Mouse (Mus musculus) A20 (cell line): Measurements from ENCODE around the gene Krt78.
"Not testable (repeated sequence)": the region's sequence is repeated elsewhere in the genome, so short reads cannot be mapped to it uniquely, and the experiment has no call there.

Experiments used
- DNase-seq: peaks from one replicate; pipeline ENCODE4 v3.0.0-alpha.2; 2011; ENCODE audit warnings: low read depth, low spot score

The Krt78 gene

GRCm38 (mm10) chr15:101954187-101954586, at the start of gene Krt78:
Gene Krt78 (minus strand): TSS chr15:101954287.
- DNase-seq: no peak

DNA sequence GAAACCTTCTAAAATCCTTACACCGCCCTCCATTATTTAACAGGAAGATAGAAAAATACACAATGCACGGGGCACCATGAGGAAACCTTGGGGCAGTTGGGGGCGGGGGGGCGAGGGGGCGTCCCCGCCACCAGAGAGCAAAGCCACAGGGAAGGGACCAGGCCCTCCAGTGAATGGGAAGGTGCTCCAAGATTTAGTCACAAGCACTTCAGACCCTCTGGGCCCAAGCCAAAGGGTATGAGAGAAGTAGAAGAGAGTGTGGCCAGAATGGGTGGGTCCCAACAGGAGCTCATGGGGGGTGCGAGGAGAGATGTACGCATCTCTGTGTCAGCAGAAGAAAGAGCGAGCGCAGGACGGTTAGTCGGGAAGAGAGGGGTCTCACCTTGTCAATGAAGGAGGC, 49.4 kb upstream of the Krt78 start:
- no peak for DNase-seq

- DNase-seq: no peak
These were observed 48.8 kb upstream of the Krt78 start for GRCm38 (mm10) chr15:102002646-102003488.

GRCm38 (mm10) chr15:101999676-102000335, 45.7 kb upstream of the Krt78 start:
- no peak for DNase-seq

GRCm38 (mm10) chr15:101999156-101999555, 45.1 kb upstream of the Krt78 start:
- no peak for DNase-seq

- not testable (repeated sequence) for DNase-seq
These were observed 42.5 kb upstream of the Krt78 start for GRCm38 (mm10) chr15:101996450-101997078.

GRCm38 (mm10) chr15:101995484-101996236, 41.6 kb upstream of the Krt78 start:
- DNase-seq: peak; percentile 44

- DNase-seq: no peak
These were observed 40.3 kb upstream of the Krt78 start for GRCm38 (mm10) chr15:101994365-101994764.

DNA sequence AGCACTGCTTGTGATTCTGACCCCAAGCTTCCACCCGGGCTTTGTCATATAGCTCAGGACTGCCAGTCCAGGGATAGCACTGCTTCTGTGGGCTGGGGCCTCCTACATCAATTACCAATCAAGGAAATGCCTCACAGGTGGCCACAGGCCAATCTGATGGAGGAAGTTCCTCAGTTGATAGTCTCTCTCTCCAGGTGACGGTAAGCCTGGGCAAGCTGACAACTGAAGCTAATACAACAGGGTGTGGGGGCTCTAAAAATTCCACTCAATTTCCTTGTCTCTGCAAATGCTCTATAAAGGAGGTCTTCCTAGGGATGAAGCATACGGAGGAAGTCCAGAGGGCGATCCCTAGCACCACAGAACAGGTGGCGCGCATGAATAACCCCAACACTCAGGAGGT, 36.9 kb upstream of the Krt78 start:
- DNase-seq: no peak

DNA sequence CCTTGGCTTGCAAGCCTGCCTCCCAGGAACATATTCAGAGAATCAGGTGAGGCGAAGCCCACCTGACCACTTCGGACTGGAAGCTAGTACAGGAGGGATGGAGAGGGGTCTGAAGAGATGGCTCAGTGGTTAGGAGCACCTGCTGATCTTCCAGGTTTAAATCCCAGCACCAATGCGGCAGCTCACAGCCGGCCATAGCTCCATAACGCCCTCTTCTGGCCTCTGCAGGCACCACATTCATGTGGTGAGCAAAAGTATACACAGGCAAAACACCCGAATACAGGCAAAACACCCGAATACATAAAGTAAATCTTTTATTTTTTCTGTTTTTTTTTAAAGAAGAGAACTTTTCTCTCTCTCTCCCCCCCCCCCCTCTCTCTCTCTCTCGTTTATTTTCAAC, 34.6 kb upstream of the Krt78 start:
- DNase-seq: no peak

DNA sequence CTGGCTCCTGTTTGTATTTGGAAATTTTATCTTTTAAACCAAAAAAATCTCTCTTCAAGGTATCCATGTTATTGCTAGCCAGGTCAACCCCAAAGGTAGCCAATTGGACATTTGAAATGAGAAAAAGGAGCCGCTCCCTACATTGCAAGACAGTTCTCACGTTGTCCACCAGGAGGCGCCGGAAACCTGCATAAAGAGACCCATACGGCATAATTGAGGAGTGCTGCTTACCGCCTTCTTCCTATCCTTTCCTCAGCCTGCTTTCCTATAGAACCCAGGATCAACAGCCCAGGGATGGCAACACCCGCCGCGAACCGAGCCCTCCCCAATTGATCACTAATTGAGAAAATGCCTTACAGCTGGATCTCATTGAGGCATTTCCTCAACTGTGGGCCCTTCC, 34.0 kb upstream of the Krt78 start:
- DNase-seq: peak; percentile 83

DNA sequence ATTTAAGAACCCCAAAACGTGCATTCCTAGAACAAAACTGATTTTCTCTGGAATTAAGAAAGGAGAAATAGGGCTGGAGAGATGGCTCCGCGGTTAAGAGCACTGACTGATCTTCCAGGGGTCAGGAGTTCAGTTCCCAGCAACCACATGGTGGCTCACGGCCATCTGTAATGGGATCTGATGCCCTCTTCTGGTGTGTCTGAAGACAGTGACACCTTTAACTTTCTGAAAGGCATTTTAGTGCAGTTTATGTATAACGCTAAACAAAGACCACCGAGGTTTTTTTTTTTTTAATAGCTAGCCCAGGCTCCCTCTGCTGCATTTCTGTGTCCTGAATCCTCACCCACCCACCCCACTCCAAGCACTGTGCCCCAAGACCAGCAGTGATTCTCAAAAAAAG, 30.7 kb upstream of the Krt78 start:
- DNase-seq: no peak

- DNase-seq: peak; percentile 91
These were observed 30.0 kb upstream of the Krt78 start for GRCm38 (mm10) chr15:101983949-101984601.

GRCm38 (mm10) chr15:101983315-101983948, 29.3 kb upstream of the Krt78 start:
- peak; percentile 36 for DNase-seq

GRCm38 (mm10) chr15:101980849-101981248, 26.8 kb upstream of the Krt78 start:
- DNase-seq: no peak

GRCm38 (mm10) chr15:101977043-101977726, 23.1 kb upstream of the Krt78 start:
- peak; percentile 60 for DNase-seq

GRCm38 (mm10) chr15:101976641-101977040, 22.6 kb upstream of the Krt78 start:
- no peak for DNase-seq

GRCm38 (mm10) chr15:101976023-101976422, 21.9 kb upstream of the Krt78 start:
- DNase-seq: no peak

DNA sequence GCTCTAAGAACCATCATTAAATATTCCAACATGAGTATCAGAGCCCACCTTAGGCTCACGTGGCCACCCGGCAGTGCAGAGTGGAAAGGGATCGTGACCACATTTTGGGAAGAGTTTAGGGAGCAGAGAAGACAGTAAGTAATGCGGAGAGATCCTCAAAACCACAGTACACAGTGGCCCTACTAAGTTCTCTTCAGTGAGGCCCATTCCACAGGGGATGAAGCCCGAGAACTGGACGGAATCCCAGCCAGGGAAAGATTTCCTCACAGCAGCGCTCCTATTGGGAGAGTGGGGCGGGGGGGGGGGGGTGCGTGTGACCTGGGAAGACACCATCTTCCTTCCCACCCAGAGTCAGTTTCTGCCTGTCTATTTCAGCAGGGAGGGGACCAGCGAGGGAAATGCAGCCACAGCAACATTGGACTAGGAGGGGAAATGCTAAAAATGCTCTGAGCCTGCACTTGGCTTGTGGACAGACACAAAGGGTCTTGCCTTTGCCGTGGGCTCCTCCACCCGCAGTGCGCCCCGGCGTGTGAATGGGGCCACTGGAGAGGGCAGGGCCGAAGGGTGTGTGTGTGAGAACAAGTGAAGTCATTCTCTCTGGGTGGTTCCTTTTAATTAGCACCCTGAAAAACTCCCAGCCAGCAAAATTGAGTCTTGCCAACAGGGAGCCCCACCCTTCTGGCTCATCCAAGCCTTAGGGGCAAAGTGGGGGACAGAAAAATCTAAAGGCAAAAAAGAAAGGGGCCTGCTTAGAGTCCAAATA, 20.2 kb upstream of the Krt78 start:
- DNase-seq: no peak
